8 mouse cellular contexts compared by ENCODE assay signal in the genomic region with DNA sequence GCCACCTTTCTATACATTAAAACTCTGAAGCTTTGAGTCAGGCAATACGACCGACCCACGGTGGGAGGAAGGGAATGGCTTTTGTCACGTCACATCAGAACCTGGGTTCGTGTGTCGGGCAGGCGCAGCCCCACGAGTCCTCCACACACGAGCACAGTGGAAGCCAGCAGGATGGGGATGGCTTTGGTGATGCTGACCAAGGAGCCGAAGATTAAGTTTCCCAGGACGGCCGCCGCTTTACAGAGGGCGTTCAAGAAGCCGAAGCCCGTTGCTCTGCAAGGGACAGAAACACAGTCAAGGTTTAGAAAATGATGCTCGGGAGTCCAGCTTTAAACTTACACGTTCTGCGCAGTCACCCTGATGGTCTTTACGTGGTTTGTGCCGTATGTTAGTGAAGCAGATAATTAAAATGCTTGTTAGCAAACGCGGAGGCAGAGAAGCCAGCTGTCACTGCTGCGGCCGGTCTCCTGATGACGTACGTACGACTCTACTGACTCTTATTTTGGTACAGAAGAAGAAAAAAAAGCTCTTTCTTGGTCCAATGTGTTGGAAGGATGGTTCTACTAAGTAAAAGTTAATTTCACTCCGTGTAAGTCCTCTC.
A peak's percentile ranks its signal among the peaks of the same experiment; 100 is the strongest.
DNase-seq lines count a peak whose midpoint lies in the region; ATAC-seq and TF ChIP-seq lines count a peak whose summit lies in the region.

No protein-coding gene starts in this region.

- intact Hi-C loops in left cerebral cortex, postnatal 4 days (cut with DNase I): no loop called here

- peak overlapping the region; percentile 43; the same call in 1 of the 2 replicates for H3K9ac ChIP-seq in hindbrain, postnatal 0 days (replicated peaks; ENCODE audit: low read length)
- peak overlapping the region; percentile 49 for H3K9ac ChIP-seq in midbrain, embryonic 14.5 days (replicated peaks; ENCODE audit: low read length)
- peak overlapping the region; percentile 59 for H3K9ac ChIP-seq in stomach, postnatal 0 days (ENCODE audit: low read length)

- H3K27me3 ChIP-seq in hindbrain, postnatal 0 days (ENCODE audit: insufficient read depth, low read length): no peaks in the 10 kb centered on the region
- no peaks in the 10 kb centered on the region for H3K27me3 ChIP-seq in midbrain, embryonic 14.5 days (ENCODE audit: control insufficient read depth, insufficient read depth, low read length)
- H3K27me3 ChIP-seq in stomach, postnatal 0 days (ENCODE audit: control insufficient read depth, insufficient read depth, low read length): no peaks in the 10 kb centered on the region

- H3K4me1 ChIP-seq in hindbrain, postnatal 0 days (ENCODE audit: insufficient read depth, low read length): peaks cover 6% of the 10 kb centered on the region; the same call in 1 of the 2 replicates
- peaks cover 26% of the 10 kb centered on the region for H3K4me1 ChIP-seq in midbrain, embryonic 14.5 days (ENCODE audit: control insufficient read depth, insufficient read depth, low read length)
- 0 out of 2 replicates have a peak, but pooled peaks cover 4% of the 10 kb centered on the region for H3K4me1 ChIP-seq in stomach, postnatal 0 days (replicated peaks; ENCODE audit: control insufficient read depth, insufficient read depth)

- no peaks in the 10 kb centered on the region for H3K9me3 ChIP-seq in hindbrain, postnatal 0 days (ENCODE audit: low read length)
- no peaks in the 10 kb centered on the region for H3K9me3 ChIP-seq in midbrain, embryonic 14.5 days (ENCODE audit: control insufficient read depth, low read length)
- no peaks in the 10 kb centered on the region for H3K9me3 ChIP-seq in stomach, postnatal 0 days (ENCODE audit: control insufficient read depth, low read length)

- peak overlapping the region; percentile 68 for H3K4me2 ChIP-seq in hindbrain, postnatal 0 days (ENCODE audit: low read depth, low read length)
- peak overlapping the region; percentile 75 for H3K4me2 ChIP-seq in midbrain, embryonic 14.5 days (ENCODE audit: low read length)
- peak overlapping the region; percentile 79 for H3K4me2 ChIP-seq in stomach, postnatal 0 days (replicated peaks; ENCODE audit: low read depth)

- no peaks in the 10 kb centered on the region for H3K36me3 ChIP-seq in hindbrain, postnatal 0 days (ENCODE audit: insufficient read depth, low read length)
- H3K36me3 ChIP-seq in midbrain, embryonic 14.5 days (ENCODE audit: control insufficient read depth, insufficient read depth, low read length): no peaks in the 10 kb centered on the region
- H3K36me3 ChIP-seq in stomach, postnatal 0 days (ENCODE audit: control insufficient read depth, insufficient read depth, low read length): no peaks in the 10 kb centered on the region

- WGBS in hindbrain, postnatal 0 days: 12% methylated on average over 29 of the region's 29 CpGs
- WGBS in midbrain, embryonic 14.5 days: 5% methylated on average over 29 of the region's 29 CpGs
- 15% methylated on average over 29 of the region's 29 CpGs for WGBS in stomach, postnatal 0 days

- peak; percentile 43 for ATAC-seq in hindbrain, postnatal 0 days
- ATAC-seq in midbrain, embryonic 14.5 days (ENCODE audit: low FRiP score, low TSS enrichment): peak; percentile 18; the same call in 1 of the 2 replicates
- 0 out of 2 replicates have a peak, but pooled peaks have one; percentile 30 for ATAC-seq in stomach, postnatal 0 days (ENCODE audit: low FRiP score, low TSS enrichment)

- TF ChIP-seq EP300 in stomach, postnatal 0 days (optimal IDR thresholded peaks at IDR 0.05): no peak

- H3K27ac ChIP-seq in hindbrain, postnatal 0 days: peak overlapping the region; percentile 28; the same call in 1 of the 2 replicates
- no peak overlapping the region for H3K27ac ChIP-seq in midbrain, embryonic 14.5 days (replicated peaks; ENCODE audit: low read depth, low read length)
- peak overlapping the region; percentile 63 for H3K27ac ChIP-seq in stomach, postnatal 0 days (replicated peaks)

- TF ChIP-seq CTCF in hindbrain, postnatal 0 days (IDR thresholded peaks at IDR 0.05; ENCODE audit: low read depth): no peak
- TF ChIP-seq CTCF in stomach, postnatal 0 days (IDR thresholded peaks at IDR 0.05; ENCODE audit: low read depth): no peak

- DNase-seq in cerebellum, adult 18-20 months: peak; percentile 11 to 30
- DNase-seq in cerebellum, adult 9-11 months: no peak
- peak; percentile 37 to 45 for DNase-seq in cerebellum, postnatal 10 days
- peak; percentile 48 to 78 for DNase-seq in frontal cortex, adult 2 months (ENCODE audit: extremely low spot score in 1 of 2, low spot score in 1 of 2)
- peak; percentile 59 for DNase-seq in hindbrain, postnatal 0 days (ENCODE audit: low spot score)
- peak; percentile 17 for DNase-seq in left cerebral cortex, postnatal 4 days
- DNase-seq in midbrain, embryonic 14.5 days: peak; percentile 69
- peak; percentile 31 for DNase-seq in stomach, postnatal 0 days (ENCODE audit: low spot score)

- H3K4me3 ChIP-seq in hindbrain, postnatal 0 days (ENCODE audit: low read length): peak overlapping the region; percentile 38
- H3K4me3 ChIP-seq in midbrain, embryonic 14.5 days (replicated peaks; ENCODE audit: low read depth, low read length): peak overlapping the region; percentile 40
- peak overlapping the region; percentile 42 for H3K4me3 ChIP-seq in stomach, postnatal 0 days (ENCODE audit: low read depth, low read length)
